Mouse (Mus musculus) testis, postnatal 10 days (tissue): ENCODE results near the gene Upf2.
"Not testable (repeated sequence)": the region's sequence is repeated elsewhere in the genome, so short reads cannot be mapped to it uniquely, and the experiment has no call there.

Experiments used
- DNase-seq: peaks from one replicate; pipeline ENCODE4 v3.0.0; 2021; ENCODE audit warnings: low spot score

The Upf2 gene

GRCm38 (mm10) chr2:5949821-5950220 lies 1.4 kb upstream of the Upf2 start:
- not testable (repeated sequence) for DNase-seq

DNA sequence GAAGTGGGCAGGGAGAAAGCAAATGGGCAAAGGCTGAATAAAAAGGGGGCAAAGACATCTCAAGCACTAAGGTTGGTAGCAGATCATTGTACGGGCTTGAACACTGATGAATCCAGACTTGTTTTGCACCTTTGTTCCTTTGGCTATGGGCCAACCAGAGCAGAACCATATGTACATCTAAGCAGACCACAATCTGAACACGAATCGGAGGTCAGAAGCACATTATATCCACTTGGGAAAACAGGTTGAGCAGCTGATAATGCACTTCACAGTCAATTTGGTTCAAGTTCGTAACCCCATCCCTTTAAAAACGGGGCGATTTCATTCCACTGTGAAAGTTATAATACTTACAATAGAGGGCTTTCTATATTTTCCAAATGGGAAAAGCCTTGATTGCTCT lies 964 bp upstream of the Upf2 start:
- no peak for DNase-seq

DNA sequence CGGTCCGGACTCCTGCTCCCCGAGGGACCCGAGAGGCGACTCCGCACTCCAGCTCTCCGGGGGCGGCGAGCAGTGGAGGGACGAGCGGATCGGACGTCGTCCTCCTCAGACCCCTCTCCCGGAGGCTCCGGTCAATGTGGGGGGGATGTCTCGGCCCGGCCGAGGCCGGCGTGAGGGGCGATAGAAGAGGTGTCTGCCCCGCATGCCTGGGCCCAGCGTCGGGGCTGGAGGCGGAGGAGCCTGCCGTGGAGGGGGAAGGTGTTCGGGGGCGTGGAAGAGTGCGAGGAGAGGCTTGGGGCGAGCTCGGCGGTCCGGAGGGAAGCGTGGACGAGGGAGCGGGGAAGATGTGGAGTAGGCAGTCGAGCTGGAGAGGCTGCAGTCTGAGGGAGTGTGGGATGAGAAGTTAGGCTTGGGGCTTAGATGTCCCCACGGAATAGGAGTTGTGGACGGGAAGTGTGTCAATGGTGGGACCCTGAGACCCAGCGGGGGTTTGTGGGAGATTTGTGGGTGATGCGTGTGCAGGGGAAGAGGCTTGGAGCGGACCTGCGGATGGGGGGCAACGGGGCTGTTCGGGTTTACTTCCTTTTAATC lies 447 bp downstream of the Upf2 start:
- DNase-seq: no peak

GRCm38 (mm10) chr2:5957705-5958104 lies 6.4 kb downstream of the Upf2 start:
- DNase-seq: peak; percentile 57

DNA sequence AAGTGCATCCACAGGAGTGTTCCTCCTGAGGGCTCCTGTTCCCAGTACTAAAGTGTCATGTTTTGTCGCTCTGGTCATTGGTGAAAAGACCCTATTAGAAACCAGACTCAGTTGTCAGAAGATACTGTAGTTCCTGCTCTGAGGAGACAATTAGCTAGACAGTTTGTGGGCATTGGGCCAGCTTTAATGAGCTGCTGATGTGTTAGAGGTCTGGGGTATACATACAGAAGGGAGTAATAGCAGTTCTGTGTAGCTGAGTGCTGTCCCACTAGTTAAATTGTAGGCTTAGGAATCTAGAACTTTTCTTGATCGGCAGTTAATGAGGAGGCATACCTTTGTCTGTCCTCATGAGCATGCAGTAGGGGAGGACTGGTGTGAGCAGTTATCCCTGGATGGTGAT lies 11.0 kb downstream of the Upf2 start:
- no peak for DNase-seq

GRCm38 (mm10) chr2:5963729-5964128 lies 12.5 kb downstream of the Upf2 start:
- not testable (repeated sequence) for DNase-seq

GRCm38 (mm10) chr2:5965972-5966371 lies 14.7 kb downstream of the Upf2 start:
- no peak for DNase-seq

- DNase-seq: not testable (repeated sequence)
These were observed 19.4 kb downstream of the Upf2 start for GRCm38 (mm10) chr2:5970629-5971028.

- DNase-seq: no peak
These were observed 26.3 kb downstream of the Upf2 start for GRCm38 (mm10) chr2:5977532-5977931.

DNA sequence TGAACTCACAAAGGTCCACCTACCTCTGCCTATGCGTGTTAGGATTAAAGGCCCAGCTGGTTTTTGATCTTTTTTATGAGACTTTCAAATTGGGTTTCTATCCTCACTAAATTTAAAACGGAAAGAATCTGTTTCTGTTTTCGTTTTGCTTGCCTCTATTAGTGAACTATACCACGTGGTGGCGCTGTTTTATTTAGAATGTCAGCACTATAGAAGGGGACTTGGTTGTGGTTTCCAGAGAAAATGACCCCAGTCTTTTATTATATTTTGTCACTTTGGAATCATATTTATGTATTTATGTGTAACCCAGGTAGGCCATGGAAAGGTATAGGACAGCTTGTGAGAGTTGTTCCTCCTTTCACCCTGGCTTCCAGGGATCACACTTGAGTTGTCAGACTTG lies 44.3 kb downstream of the Upf2 start:
- peak; percentile 75 for DNase-seq

- DNase-seq: no peak
These were observed 52.7 kb downstream of the Upf2 start for GRCm38 (mm10) chr2:6003949-6004348.

DNA sequence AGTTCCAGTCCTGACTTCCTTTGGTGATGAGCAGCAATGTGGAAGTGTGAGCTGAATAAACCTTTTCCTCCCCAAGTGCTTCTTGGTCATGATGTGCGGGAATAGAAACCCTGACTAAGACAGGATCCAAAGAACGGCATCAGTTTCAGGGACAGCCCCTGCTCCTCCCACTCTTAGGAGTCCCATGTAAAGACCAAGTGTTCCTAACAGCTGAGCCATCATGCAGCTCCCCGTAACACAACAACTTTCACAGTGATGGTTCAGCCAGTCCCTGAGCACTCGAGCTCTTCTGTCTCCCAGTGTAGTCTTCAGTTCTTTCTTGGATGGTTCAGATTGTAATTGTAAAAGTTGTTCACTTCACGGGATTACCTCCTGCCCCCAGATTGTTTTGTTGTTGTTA lies 63.3 kb downstream of the Upf2 start:
- no peak for DNase-seq

GRCm38 (mm10) chr2:6015182-6015581 lies 63.9 kb downstream of the Upf2 start:
- not testable (repeated sequence) for DNase-seq

- DNase-seq: no peak
These were observed 69.3 kb downstream of the Upf2 start for GRCm38 (mm10) chr2:6020570-6020969.

GRCm38 (mm10) chr2:6042644-6043043 lies 91.4 kb downstream of the Upf2 start:
- no peak for DNase-seq

DNA sequence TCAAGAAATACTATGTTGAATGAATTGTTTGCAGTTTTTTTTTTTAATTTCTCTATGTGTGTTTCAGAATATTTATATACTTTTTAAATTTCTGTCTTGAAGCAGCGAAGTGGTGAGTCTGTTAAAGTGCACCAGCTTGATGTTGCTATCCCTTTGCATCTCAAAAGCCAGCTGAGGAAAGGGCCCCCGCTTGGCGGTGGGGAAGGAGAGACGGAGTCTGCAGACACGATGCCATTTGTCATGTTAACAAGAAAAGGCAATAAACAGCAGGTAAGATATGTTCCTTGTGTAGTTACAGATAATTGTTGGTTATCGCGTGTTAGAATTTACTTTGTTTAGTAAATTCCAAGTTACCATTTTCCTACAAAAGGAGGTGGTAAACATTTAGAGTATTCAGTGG lies 95.5 kb downstream of the Upf2 start:
- no peak for DNase-seq

DNA sequence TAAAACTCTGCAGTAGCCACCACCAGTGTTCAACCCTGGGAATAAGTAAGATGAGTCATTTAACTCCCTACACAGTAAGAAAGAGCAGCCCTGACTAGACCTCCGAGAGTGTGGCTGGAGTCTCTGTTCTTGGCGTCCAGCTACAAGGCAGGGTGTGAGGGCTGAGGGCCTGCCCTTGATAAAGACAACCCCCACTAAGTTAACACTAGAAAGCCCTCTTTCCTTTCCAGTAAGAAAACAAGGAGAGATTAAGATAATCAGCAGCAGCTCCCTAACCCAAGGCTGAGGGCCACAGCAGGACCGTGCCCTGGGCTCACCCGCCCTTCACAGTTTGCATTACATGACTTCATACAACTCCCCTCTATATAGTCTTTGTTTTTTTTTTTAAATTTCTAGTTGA lies 97.3 kb downstream of the Upf2 start:
- no peak for DNase-seq

- no peak for DNase-seq
These were observed 97.7 kb downstream of the Upf2 start for GRCm38 (mm10) chr2:6049018-6049417.

DNA sequence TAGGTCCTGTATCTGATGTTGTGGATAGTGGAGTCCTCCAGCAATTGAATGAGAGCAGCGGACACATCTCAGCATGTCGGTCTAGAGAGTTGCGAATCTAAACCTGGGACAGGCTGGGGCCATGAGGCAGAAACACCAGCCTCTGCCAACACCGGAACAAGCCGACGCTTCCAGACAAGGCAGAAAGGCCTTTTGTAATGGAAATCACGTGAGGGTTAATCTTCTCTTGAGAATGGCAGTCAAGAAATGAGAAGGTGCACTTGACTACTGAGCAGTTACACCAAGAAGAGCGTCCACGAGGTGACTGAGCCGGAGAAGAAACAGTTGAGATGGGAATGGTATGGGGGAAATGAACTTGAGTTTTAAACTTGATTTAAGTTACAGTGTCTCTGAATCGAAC lies 104.2 kb downstream of the Upf2 start:
- DNase-seq: no peak

DNA sequence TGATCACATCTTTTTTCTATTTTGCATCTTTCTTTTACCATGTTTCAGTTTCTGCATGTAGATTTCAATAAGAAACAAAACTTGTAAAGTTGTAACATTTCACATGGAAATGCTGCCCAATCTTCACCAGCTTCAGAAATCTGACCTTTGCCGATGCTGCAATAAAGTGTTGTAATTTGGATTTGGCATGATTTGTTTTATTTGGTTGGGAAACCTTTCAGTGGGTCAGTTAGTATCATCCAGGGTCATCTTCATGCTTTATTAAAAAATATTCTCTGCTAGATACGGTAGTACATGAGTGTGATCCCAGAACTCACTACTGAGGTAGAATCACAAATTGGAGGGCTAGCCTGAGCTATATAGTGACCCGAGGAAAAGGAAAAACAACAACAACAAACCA lies 105.2 kb downstream of the Upf2 start:
- DNase-seq: no peak

DNA sequence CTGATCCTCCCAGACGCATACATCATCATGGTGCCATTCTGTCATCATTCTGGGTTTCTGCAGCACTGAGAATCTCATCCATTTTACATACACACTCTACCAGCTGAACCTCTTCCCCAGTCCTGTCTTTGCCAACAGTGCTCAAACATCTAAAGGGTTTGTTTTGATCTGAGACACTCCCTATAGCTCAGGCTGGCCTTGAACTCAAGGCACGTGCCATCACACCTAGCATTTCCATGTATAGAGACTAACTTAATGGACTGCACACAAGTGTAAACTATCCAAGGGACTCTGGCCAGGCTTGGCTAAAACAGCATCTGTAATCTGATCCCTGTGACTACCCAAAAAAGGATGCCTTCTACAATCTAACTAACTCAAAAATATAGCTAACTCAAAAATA lies 108.0 kb downstream of the Upf2 start:
- no peak for DNase-seq

DNA sequence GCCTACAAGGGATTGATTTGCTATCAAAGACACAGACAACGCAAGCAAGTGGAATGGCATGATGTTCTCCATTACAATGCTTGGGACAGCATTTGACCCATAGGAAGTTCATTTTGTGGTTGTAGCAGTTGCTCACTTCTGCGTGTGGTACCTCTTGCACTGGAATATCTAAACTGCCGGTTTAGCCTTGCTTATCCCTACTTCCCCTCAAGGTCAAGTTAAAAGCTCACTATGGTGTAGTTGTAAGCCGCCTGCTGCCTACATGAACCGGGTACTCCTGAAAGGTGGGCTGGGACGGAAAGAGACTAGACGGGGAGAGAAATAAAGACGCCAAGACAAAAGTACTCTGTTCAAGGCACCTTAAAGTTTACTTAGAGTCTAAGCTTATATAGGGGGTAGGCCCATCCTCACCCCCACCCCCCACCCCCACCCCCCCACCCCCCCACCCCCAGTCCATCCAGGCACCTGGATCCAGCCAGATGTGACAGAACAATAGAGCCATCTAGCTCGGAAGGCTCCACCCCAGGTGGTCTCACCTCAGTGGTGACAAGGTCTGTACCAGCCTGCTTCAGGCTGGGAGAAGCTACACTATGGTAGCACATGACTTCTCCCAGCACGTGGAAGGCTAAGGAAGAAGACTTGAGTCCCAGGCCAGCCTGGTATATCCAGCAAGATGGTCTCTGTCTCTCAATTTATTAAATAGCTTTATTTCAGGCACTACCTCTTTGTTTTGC lies 109.0 kb downstream of the Upf2 start:
- DNase-seq: no peak

GRCm38 (mm10) chr2:6067341-6067740 lies 116.1 kb downstream of the Upf2 start:
- no peak for DNase-seq

- DNase-seq: peak; percentile 31
These were observed 119.7 kb downstream of the Upf2 start for GRCm38 (mm10) chr2:6070925-6071324.
